ENCODE assay signal across 7 mouse cellular contexts in genomic region chr17:26849106-26849745, GRCm38 (mm10). TPM values are rescaled to one million over a fixed set of nuclear protein-coding genes. Genes with fewer than 3 reads are reported as not detected.
A peak's percentile ranks its signal among the peaks of the same experiment; 100 is the strongest.
DNase-seq lines count a peak whose midpoint lies in the region; ATAC-seq and TF ChIP-seq lines count a peak whose summit lies in the region.

No protein-coding gene starts in this region.

- no peak overlapping the region for H3K27ac ChIP-seq in midbrain, embryonic 10.5 days (replicated peaks)
- H3K27ac ChIP-seq in midbrain, postnatal 0 days (ENCODE audit: low read depth, low read length) = no peak overlapping the region
- no peak overlapping the region for H3K27ac ChIP-seq in forebrain, embryonic 13.5 days
- no peak overlapping the region for H3K27ac ChIP-seq in limb, embryonic 10.5 days
- no peak overlapping the region for H3K27ac ChIP-seq in stomach, embryonic 15.5 days

- peak overlapping the region; percentile 36 for H3K4me3 ChIP-seq in midbrain, embryonic 10.5 days
- H3K4me3 ChIP-seq in midbrain, postnatal 0 days (ENCODE audit: low read depth, low read length) = no peak overlapping the region
- H3K4me3 ChIP-seq in forebrain, embryonic 13.5 days = no peak overlapping the region
- H3K4me3 ChIP-seq in limb, embryonic 10.5 days = peak overlapping the region; percentile 35
- peak overlapping the region; percentile 27 for H3K4me3 ChIP-seq in stomach, embryonic 15.5 days (replicated peaks)

- peaks cover 98% of the 10 kb centered on the region for H3K27me3 ChIP-seq in midbrain, embryonic 10.5 days (ENCODE audit: low read depth, poor library complexity, severe bottlenecking)
- peaks cover 65% of the 10 kb centered on the region for H3K27me3 ChIP-seq in midbrain, postnatal 0 days (ENCODE audit: insufficient read depth, low read length)
- H3K27me3 ChIP-seq in forebrain, embryonic 13.5 days = peaks cover 92% of the 10 kb centered on the region
- peaks cover 98% of the 10 kb centered on the region for H3K27me3 ChIP-seq in limb, embryonic 10.5 days (ENCODE audit: low read depth, poor library complexity, severe bottlenecking)
- peaks cover 79% of the 10 kb centered on the region for H3K27me3 ChIP-seq in stomach, embryonic 15.5 days (replicated peaks)

- no peaks in the 10 kb centered on the region for H3K9me3 ChIP-seq in midbrain, embryonic 10.5 days (replicated peaks)
- H3K9me3 ChIP-seq in midbrain, postnatal 0 days (ENCODE audit: low read length) = no peaks in the 10 kb centered on the region
- no peaks in the 10 kb centered on the region for H3K9me3 ChIP-seq in forebrain, embryonic 13.5 days (replicated peaks)
- no peaks in the 10 kb centered on the region for H3K9me3 ChIP-seq in limb, embryonic 10.5 days (replicated peaks)
- H3K9me3 ChIP-seq in stomach, embryonic 15.5 days = no peaks in the 10 kb centered on the region

- peaks cover 23% of the 10 kb centered on the region for H3K4me1 ChIP-seq in midbrain, embryonic 10.5 days
- 0 out of 2 replicates have a peak, but pooled peaks cover 3% of the 10 kb centered on the region for H3K4me1 ChIP-seq in midbrain, postnatal 0 days (ENCODE audit: insufficient read depth, low read length)
- peaks cover 16% of the 10 kb centered on the region for H3K4me1 ChIP-seq in forebrain, embryonic 13.5 days
- peaks cover 19% of the 10 kb centered on the region for H3K4me1 ChIP-seq in limb, embryonic 10.5 days
- peaks cover 18% of the 10 kb centered on the region for H3K4me1 ChIP-seq in stomach, embryonic 15.5 days

- no peak for TF ChIP-seq CTCF in midbrain, postnatal 0 days (IDR thresholded peaks at IDR 0.05)

- no peak for ATAC-seq in midbrain, postnatal 0 days (ENCODE audit: low FRiP score)
- no peak for ATAC-seq in forebrain, embryonic 13.5 days
- ATAC-seq in stomach, embryonic 15.5 days (ENCODE audit: insufficient read depth, low FRiP score, low read depth) = no peak

- H3K9ac ChIP-seq in midbrain, postnatal 0 days (replicated peaks; ENCODE audit: low read length, poor library complexity, severe bottlenecking) = no peak overlapping the region
- no peak overlapping the region for H3K9ac ChIP-seq in forebrain, embryonic 13.5 days
- no peak overlapping the region for H3K9ac ChIP-seq in stomach, embryonic 15.5 days

- no peaks in the 10 kb centered on the region for H3K36me3 ChIP-seq in midbrain, embryonic 10.5 days
- H3K36me3 ChIP-seq in midbrain, postnatal 0 days (ENCODE audit: insufficient read depth, low read length) = no peaks in the 10 kb centered on the region
- no peaks in the 10 kb centered on the region for H3K36me3 ChIP-seq in forebrain, embryonic 13.5 days (ENCODE audit: poor library complexity, severe bottlenecking)
- no peaks in the 10 kb centered on the region for H3K36me3 ChIP-seq in limb, embryonic 10.5 days
- H3K36me3 ChIP-seq in stomach, embryonic 15.5 days = no peaks in the 10 kb centered on the region

- no peak for DNase-seq in midbrain, embryonic 10.5 days (ENCODE audit: low spot score)
- DNase-seq in midbrain, postnatal 0 days (ENCODE audit: low spot score) = no peak
- no peak for DNase-seq in limb, embryonic 10.5 days (ENCODE audit: low spot score)
- no peak for DNase-seq in cerebellum, adult 18-20 months
- DNase-seq in thymus, postnatal 4 days = no peak

- 3% methylated on average over 19 of the region's 19 CpGs for WGBS in midbrain, embryonic 10.5 days
- WGBS in midbrain, postnatal 0 days = 3% methylated on average over 19 of the region's 19 CpGs
- 4% methylated on average over 19 of the region's 19 CpGs for WGBS in forebrain, embryonic 13.5 days
- WGBS in limb, embryonic 10.5 days = 4% methylated on average over 19 of the region's 19 CpGs
- WGBS in stomach, embryonic 15.5 days = 5% methylated on average over 19 of the region's 19 CpGs

- no peak overlapping the region for H3K4me2 ChIP-seq in midbrain, postnatal 0 days (ENCODE audit: low read depth, low read length, poor library complexity, severe bottlenecking)
- H3K4me2 ChIP-seq in forebrain, embryonic 13.5 days = peak overlapping the region; percentile 42
- peak overlapping the region; percentile 51 for H3K4me2 ChIP-seq in stomach, embryonic 15.5 days

RNA-seq across cellular contexts. Expression of gene Nkx2-5, which starts 4.4 kb away (rescaled TPM):
- not detected in 2 replicates for polyA plus RNA-seq in midbrain, embryonic 10.5 days (2016; fragmentation: Nextera tagmentation; extraction: Ambion mirVana)
- total RNA-seq in midbrain, postnatal 0 days (2014; rRNA removed) = not detected in 2 replicates
- polyA plus RNA-seq in midbrain, postnatal 0 days (2015; fragmentation: Nextera tagmentation; extraction: Ambion mirVana) = not detected in 2 replicates
- 0.53 TPM in 1 of 2 replicates, not detected in the other for polyA plus RNA-seq in forebrain, embryonic 13.5 days (2015; fragmentation: Nextera tagmentation; extraction: Ambion mirVana)
- 0.10 and 0.14 TPM in 2 replicates for polyA plus RNA-seq in limb, embryonic 10.5 days (2016; fragmentation: Nextera tagmentation; extraction: Ambion mirVana)
- 9.2 and 15.4 TPM in 2 replicates for polyA plus RNA-seq in stomach, embryonic 15.5 days (2015; fragmentation: Nextera tagmentation; extraction: Ambion mirVana)

Comparison
In these comparisons a context has a peak if more than half of its experiments do, and no peak if none do; other contexts are left out.
1. H3K4me3 ChIP-seq: peak in midbrain, embryonic 10.5 days (single experiment), limb, embryonic 10.5 days (single experiment) and stomach, embryonic 15.5 days (single experiment); none in midbrain, postnatal 0 days (single experiment) and forebrain, embryonic 13.5 days (single experiment).